Mouse (Mus musculus) heart, embryonic 15.5 days (tissue): ENCODE measurements around the gene Auts2. TPM values are rescaled to one million over a fixed set of nuclear protein-coding genes. Genes with fewer than 3 reads are reported as not detected.

Experiments
- ATAC-seq: fragments of 200-750 bp; cut with Nextera tagmentation; replicated peaks from 2 replicates; pipeline ENCODE4 v1.8.0; 2017; ENCODE audit warnings: low read depth, moderate TSS enrichment; ENCODE audit not compliant: insufficient number of reproducible peaks, insufficient read depth, low FRiP score
- H3K27ac ChIP-seq: fragments of 300-500 bp; sonication (generic); 2 replicates; pipeline ENCODE4 v1.5.1; 2015; ENCODE audit warnings: mild to moderate bottlenecking, inconsistent platforms
- H3K27me3 ChIP-seq: fragments of 300-500 bp; sonication (generic); 2 replicates; pipeline ENCODE4 v1.6.1; 2015; ENCODE audit warnings: inconsistent platforms
- H3K36me3 ChIP-seq: fragments of 300-500 bp; sonication (generic); 2 replicates; pipeline ENCODE4 v1.6.1; 2015; ENCODE audit warnings: mild to moderate bottlenecking, inconsistent platforms
- H3K4me1 ChIP-seq: fragments of 300-500 bp; sonication (generic); replicated peaks from 2 replicates; pipeline ENCODE4 v1.6.1; 2015; ENCODE audit warnings: inconsistent platforms
- H3K4me2 ChIP-seq: fragments of 300-500 bp; sonication (generic); 2 replicates; pipeline ENCODE4 v1.6.1; 2015; ENCODE audit warnings: inconsistent platforms, mild to moderate bottlenecking, moderate library complexity
- H3K4me3 ChIP-seq: fragments of 300-500 bp; sonication (generic); 2 replicates; pipeline ENCODE4 v1.5.1; 2015; ENCODE audit warnings: mild to moderate bottlenecking, inconsistent platforms
- H3K9ac ChIP-seq: fragments of 300-500 bp; sonication (generic); 2 replicates; pipeline ENCODE4 v1.6.1; 2015; ENCODE audit warnings: mild to moderate bottlenecking, inconsistent platforms
- H3K9me3 ChIP-seq: fragments of 300-500 bp; sonication (generic); replicated peaks from 2 replicates; pipeline ENCODE4 v1.6.1; 2016; ENCODE audit warnings: inconsistent platforms
- WGBS: fragments of 180-500 bp; shearing (Covaris S2); methylation state at CpG from one replicate; pipeline ENCODE4 v1.1.7; 2015; ENCODE audit warnings: mixed read lengths; 5-methylcytosine and 5-hydroxymethylcytosine counted together
- polyA plus RNA-seq: library from polyadenylated mRNA; unstranded; fragments of >200 nt; fragmentation: Nextera tagmentation; extraction: Ambion mirVana; gene quantifications from 2 replicates; pipeline ENCODE4 v1.2.1, GENCODE M21; 2015

The Auts2 gene
- polyA plus RNA-seq, 1 experiment from 2014 or later, result 12.9 TPM

- Histone ChIP-seq H3K4me1 (peaks cover 5% of the 10 kb centered on the region; the same call in 1 of the 2 replicates), H3K9me3 (no peaks in the 10 kb centered on the region), H3K4me2 (no peak overlapping the region), H3K27ac (no peak overlapping the region), H3K4me3 (no peak overlapping the region), H3K9ac (no peak overlapping the region), H3K27me3 (no peaks in the 10 kb centered on the region), H3K36me3 (no peaks in the 10 kb centered on the region)
- no peak for ATAC-seq
- 57% methylated on average over 6 of the region's 6 CpGs for WGBS
These were observed 740.7 kb downstream of the Auts2 start for GRCm38 (mm10) chr5:131802340-131803036.

GRCm38 (mm10) chr5:131801924-131802323, 741.2 kb downstream of the Auts2 start:
- Histone ChIP-seq H3K27me3 (no peaks in the 10 kb centered on the region), H3K36me3 (no peaks in the 10 kb centered on the region), H3K4me1 (peaks cover 5% of the 10 kb centered on the region; the same call in 1 of the 2 replicates), H3K9me3 (no peaks in the 10 kb centered on the region), H3K27ac (no peak overlapping the region), H3K4me2 (no peak overlapping the region), H3K9ac (no peak overlapping the region), H3K4me3 (no peak overlapping the region)
- no peak for ATAC-seq
- 59% methylated on average over 6 of the region's 6 CpGs for WGBS

DNA sequence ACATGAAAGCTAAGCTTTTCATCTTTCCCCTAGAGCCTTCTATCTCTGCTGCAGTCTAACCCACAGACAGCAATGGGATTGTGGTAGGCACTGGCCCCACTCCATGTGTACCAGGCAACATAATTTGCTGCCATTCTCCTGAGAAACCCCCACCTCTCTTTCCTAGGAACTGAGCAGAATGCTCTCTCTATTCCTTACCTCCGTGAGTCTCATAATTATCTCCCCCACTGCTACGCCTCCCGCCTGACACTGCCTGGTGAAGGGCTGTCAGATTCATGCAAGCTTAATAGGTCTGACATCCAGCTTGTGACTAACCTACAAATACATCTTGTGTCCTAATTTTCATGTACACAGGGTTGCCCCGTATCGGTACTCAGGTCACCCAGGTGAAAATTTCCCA, 744.8 kb downstream of the Auts2 start:
- no peaks in the 10 kb centered on the region for H3K27me3 ChIP-seq
- peaks cover 3% of the 10 kb centered on the region; the same call in 1 of the 2 replicates for H3K4me1 ChIP-seq
- no peaks in the 10 kb centered on the region for H3K36me3 ChIP-seq
- no peak overlapping the region for H3K9ac ChIP-seq
- 80% methylated on average over 5 of the region's 5 CpGs for WGBS
- H3K4me2 ChIP-seq, result no peak overlapping the region
- no peak overlapping the region for H3K4me3 ChIP-seq
- no peak for ATAC-seq
- H3K27ac ChIP-seq, result no peak overlapping the region
- no peaks in the 10 kb centered on the region for H3K9me3 ChIP-seq

DNA sequence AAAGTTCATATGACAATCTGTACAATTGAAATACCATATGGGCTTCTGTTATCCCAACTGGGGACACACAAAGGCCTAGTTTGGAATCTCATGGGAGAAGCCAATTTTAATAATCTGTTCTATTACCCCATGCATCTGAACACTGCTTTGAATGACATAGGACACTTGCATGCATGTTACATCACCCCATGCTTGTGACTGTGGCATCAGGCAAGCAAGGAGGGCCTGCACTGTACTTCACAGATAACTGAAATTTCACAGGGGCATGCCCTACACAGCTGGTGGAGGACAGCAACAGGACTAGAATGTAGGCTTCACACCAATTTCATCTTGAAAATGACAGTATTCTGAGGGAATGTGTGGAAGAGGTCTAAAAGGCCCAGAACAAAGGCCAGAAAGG, 746.1 kb downstream of the Auts2 start:
- Histone ChIP-seq H3K36me3 (no peaks in the 10 kb centered on the region), H3K9me3 (no peaks in the 10 kb centered on the region), H3K27ac (no peak overlapping the region), H3K27me3 (no peaks in the 10 kb centered on the region), H3K4me1 (no peaks in the 10 kb centered on the region), H3K4me2 (no peak overlapping the region), H3K9ac (no peak overlapping the region), H3K4me3 (no peak overlapping the region)
- no peak for ATAC-seq

- Histone ChIP-seq H3K4me1 (no peaks in the 10 kb centered on the region), H3K9me3 (no peaks in the 10 kb centered on the region), H3K4me3 (no peak overlapping the region), H3K27ac (no peak overlapping the region), H3K4me2 (no peak overlapping the region), H3K27me3 (no peaks in the 10 kb centered on the region), H3K36me3 (no peaks in the 10 kb centered on the region), H3K9ac (no peak overlapping the region)
- ATAC-seq, result no peak
- 45% methylated on average over 18 of the region's 18 CpGs for WGBS
These were observed 748.6 kb downstream of the Auts2 start for GRCm38 (mm10) chr5:131794411-131795133.

GRCm38 (mm10) chr5:131789601-131790000, 753.5 kb downstream of the Auts2 start:
- no peak overlapping the region for H3K4me2 ChIP-seq
- 76% methylated on average over 8 of the region's 8 CpGs for WGBS

DNA sequence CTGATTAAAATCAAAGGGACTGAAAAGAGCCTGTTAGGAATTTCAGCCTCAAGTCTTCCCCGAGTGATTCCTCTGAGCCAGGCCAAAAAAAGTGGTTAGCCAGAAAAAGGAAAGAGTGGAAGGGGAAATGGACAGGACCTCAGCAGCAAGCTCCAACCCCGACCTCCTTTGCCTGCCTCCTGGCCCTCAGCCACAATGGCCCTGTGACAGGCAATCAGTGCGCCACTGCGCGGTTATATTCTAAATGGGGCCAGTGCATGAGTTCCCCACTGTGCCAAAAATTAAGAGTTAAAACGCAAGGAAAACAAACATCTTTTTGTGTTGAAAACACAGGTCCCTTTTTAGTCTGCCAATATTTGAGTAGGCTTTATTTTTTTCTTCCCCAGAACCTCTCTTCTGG, 755.1 kb downstream of the Auts2 start:
- Histone ChIP-seq H3K27me3 (no peaks in the 10 kb centered on the region), H3K4me1 (peaks cover 1% of the 10 kb centered on the region; the same call in 1 of the 2 replicates), H3K9me3 (no peaks in the 10 kb centered on the region), H3K4me3 (no peak overlapping the region), H3K4me2 (no peak overlapping the region), H3K9ac (no peak overlapping the region), H3K36me3 (no peaks in the 10 kb centered on the region), H3K27ac (no peak overlapping the region)
- ATAC-seq, result no peak
- 65% methylated on average over 6 of the region's 6 CpGs for WGBS

More at GRCm38 (mm10) chr5:131789601-131790000, 753.5 kb downstream of the Auts2 start:
- no peak for ATAC-seq
- Histone ChIP-seq H3K27me3 (no peaks in the 10 kb centered on the region), H3K4me1 (no peaks in the 10 kb centered on the region), H3K9ac (no peak overlapping the region), H3K27ac (no peak overlapping the region), H3K9me3 (no peaks in the 10 kb centered on the region), H3K36me3 (no peaks in the 10 kb centered on the region), H3K4me3 (no peak overlapping the region)

DNA sequence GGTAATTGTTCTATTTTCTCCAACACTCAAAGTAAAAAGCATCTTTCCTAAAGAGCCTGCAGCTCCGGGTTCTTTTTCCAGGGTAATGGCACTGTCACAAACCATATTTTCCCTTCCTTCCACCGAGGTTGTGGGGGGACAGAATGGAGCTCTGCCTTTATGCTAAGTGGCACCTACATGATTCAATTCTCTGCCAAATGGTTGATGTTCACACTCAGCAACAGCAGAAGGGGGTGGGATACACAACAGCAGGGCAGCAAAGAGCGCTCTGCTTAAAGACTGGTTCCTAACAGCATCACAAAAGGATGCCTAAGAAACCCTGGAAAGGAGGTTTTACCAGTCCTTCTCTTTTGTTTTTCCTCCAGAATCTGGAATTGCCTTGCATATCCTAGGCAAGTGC, 759.9 kb downstream of the Auts2 start:
- no peak overlapping the region for H3K4me3 ChIP-seq
- H3K27me3 ChIP-seq, result no peaks in the 10 kb centered on the region
- no peak overlapping the region for H3K27ac ChIP-seq
- H3K9me3 ChIP-seq, result no peaks in the 10 kb centered on the region
- H3K4me1 ChIP-seq, result peaks cover 8% of the 10 kb centered on the region; the same call in 1 of the 2 replicates
- WGBS, result 74% methylated on average over 3 of the region's 3 CpGs
- H3K9ac ChIP-seq, result no peak overlapping the region
- no peaks in the 10 kb centered on the region for H3K36me3 ChIP-seq
- ATAC-seq, result no peak
- H3K4me2 ChIP-seq, result no peak overlapping the region

DNA sequence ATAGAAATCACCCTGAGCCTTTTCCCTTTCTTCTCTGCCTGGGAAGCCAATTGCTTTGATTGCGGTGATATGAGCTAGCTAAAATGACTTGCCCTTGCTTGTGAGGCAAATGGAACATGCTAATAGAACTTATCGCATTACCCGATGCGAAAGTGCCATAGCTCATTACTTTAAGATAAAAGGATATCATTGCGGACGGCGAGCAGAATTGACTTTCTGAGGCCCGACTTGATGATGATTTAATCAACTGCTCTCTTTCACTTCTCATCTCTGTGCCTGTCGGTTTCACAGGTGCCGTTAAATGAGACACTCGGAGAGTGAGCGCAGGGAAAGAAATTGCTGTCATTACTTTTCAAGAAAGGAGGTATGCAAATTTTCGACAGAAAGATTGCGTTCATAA, 762.1 kb downstream of the Auts2 start:
- no peaks in the 10 kb centered on the region for H3K36me3 ChIP-seq

DNA sequence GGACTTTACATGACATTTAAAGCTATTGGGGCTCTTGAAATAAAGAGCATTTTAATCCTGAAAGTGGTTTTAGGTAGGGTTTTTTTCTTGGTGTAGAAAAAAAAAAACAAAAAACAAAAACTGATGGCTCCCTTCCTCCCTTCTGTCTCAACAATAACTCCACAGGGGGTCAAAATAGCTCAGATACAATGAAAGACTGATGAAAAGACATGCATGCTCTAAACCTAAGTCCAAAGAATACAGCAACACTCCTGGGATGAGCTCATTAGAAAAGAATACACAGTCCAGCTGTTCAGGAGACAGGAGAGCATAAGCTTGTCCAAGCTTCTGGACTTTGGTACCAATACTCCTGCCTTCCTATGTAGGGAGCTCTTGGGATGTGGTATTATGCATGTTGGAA, 764.0 kb downstream of the Auts2 start:
- H3K9me3 ChIP-seq, result no peaks in the 10 kb centered on the region
- H3K36me3 ChIP-seq, result no peaks in the 10 kb centered on the region
- H3K4me2 ChIP-seq, result no peak overlapping the region
- no peak overlapping the region for H3K27ac ChIP-seq
- H3K4me1 ChIP-seq, result peaks cover 8% of the 10 kb centered on the region; the same call in 1 of the 2 replicates
- H3K4me3 ChIP-seq, result no peak overlapping the region
- no peak overlapping the region for H3K9ac ChIP-seq
- no peaks in the 10 kb centered on the region for H3K27me3 ChIP-seq
- ATAC-seq, result no peak

More for the DNA sequence above, 762.1 kb downstream of the Auts2 start:
- Histone ChIP-seq H3K27ac (no peak overlapping the region), H3K27me3 (no peaks in the 10 kb centered on the region), H3K4me3 (no peak overlapping the region), H3K4me1 (peaks cover 8% of the 10 kb centered on the region; the same call in 1 of the 2 replicates), H3K9ac (no peak overlapping the region), H3K4me2 (no peak overlapping the region), H3K9me3 (no peaks in the 10 kb centered on the region)
- ATAC-seq, result no peak
- 84% methylated on average over 14 of the region's 14 CpGs for WGBS

GRCm38 (mm10) chr5:131775672-131776071, 767.5 kb downstream of the Auts2 start:
- Histone ChIP-seq H3K4me2 (no peak overlapping the region), H3K27me3 (no peaks in the 10 kb centered on the region), H3K27ac (no peak overlapping the region), H3K4me3 (no peak overlapping the region), H3K4me1 (no peaks in the 10 kb centered on the region), H3K9ac (no peak overlapping the region), H3K36me3 (no peaks in the 10 kb centered on the region), H3K9me3 (no peaks in the 10 kb centered on the region)
- ATAC-seq, result no peak
- whole genome bisulfite sequencing, result 72% methylated on average over 5 of the region's 5 CpGs

DNA sequence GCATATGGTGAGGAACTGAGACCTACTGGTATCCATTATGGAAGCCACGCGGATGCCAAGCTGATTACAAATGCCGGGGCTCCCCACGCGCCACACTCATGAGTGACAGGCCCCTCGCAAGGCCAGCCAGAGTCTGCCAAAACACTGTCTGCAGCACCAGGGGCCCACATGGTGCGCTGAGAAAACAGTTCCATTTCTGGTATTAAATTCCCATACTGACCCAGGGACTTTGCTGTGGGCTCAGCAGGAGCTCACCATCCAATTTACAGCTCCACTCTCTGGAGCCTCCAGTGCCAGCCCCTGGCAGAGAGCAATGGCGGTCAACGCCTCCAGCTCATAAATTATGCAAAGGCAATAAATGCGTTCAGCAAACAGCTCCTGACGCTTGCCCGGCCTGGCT, 767.9 kb downstream of the Auts2 start:
- Histone ChIP-seq H3K4me3 (no peak overlapping the region), H3K27me3 (no peaks in the 10 kb centered on the region), H3K4me2 (no peak overlapping the region), H3K4me1 (no peaks in the 10 kb centered on the region), H3K9ac (no peak overlapping the region), H3K27ac (no peak overlapping the region), H3K36me3 (no peaks in the 10 kb centered on the region), H3K9me3 (no peaks in the 10 kb centered on the region)
- no peak for ATAC-seq
- WGBS, result 67% methylated on average over 12 of the region's 12 CpGs
